Mouse (Mus musculus) layer of hippocampus, postnatal 36 days (tissue): ENCODE measurements at regions not wholly inside any gene's neighbourhood (a gene's known extent, or its start where the extent isn't known, plus 50 kb on each side); places are given as distances from the start of the nearest gene placed in this dataset.

ENCODE experiments used
- DNase-seq, 2 experiments: peaks; one replicate each; pipeline ENCODE4 v3.0.0; 2022

DNA sequence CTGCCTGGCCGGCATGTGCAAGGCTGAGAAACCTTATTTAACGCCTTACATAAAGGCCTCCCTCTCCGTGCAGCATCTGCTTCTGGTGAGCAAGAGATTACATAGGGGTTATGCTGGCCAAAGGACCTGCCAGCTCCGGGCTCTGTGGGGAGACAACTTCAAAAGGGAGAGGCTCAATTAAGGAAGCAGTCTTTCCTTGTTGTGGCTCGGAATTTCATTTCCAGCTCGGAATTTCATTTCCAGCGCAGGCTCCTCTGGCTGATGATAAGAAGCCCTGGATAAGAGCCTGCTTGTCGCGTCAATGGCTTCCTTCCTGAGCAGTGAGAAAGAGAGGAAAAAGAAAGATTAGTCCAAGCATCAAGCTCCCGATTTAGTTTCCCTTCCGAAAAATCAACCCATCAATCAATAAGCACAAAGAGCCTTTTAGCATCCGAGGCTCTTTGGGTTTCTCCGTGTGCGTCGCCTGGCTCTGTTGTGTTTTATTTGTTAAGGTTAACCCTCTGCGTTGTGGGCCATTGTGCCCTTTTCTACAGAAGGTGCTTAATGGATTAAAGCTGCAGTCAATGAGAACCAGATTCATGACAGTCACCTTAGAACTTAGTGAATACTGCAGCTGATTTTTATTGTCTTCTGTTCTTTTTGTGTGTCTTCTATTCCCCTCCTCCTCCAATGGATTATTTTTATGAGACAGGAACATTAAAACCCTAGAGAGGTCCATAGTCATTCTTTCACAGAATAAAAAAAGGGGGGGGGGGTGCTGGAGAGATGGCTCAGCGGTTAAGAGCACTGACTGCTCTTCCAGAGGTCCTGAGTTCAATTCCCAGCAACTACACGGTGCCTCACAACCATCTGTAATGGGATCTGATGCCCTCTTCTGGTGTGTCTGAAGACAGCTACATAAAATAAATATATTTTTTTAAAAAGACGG is 218.3 kb downstream of the Myo1b start:
- no peak for DNase-seq

DNA sequence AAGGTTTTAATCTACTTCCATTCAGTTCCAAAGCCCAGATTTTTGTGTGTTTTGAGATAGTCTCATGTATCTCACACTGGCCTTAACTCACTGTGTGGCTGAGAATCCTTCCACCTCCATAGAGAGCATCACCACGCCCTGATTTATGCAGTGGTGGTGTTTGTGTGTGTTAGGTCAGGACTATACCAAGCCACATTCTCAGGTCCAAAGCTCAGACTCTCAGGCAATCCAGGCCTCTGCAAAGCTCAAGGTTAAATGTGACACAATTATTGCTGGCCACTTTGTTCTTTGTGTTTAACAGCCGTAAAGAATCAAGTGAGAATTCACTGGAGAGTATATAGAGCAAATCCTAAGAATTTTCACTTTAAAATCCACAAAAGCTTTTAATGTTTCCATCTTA is 218.2 kb upstream of the Nabp1 start:
- no peak for DNase-seq

DNA sequence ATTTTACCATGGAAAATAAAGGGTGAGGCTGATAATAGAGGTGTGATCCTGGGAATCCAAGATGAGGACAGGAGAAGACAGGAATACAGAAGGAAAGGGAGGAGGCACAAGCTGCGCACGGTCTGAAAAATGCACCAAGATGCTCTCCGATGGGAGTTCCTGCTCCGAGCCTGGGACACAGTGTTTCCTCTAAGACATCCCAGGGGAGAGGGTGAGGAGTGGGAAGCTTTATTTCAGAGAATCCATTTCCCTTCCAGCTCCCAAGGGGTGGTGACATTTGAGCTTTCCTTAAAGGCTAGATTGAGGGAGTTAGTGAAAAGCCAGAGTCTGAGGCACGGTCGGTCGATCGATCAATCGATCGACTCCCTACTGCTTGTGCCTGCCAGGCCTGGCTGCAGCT is 212.7 kb upstream of the Nabp1 start:
- DNase-seq, result no peak

DNA sequence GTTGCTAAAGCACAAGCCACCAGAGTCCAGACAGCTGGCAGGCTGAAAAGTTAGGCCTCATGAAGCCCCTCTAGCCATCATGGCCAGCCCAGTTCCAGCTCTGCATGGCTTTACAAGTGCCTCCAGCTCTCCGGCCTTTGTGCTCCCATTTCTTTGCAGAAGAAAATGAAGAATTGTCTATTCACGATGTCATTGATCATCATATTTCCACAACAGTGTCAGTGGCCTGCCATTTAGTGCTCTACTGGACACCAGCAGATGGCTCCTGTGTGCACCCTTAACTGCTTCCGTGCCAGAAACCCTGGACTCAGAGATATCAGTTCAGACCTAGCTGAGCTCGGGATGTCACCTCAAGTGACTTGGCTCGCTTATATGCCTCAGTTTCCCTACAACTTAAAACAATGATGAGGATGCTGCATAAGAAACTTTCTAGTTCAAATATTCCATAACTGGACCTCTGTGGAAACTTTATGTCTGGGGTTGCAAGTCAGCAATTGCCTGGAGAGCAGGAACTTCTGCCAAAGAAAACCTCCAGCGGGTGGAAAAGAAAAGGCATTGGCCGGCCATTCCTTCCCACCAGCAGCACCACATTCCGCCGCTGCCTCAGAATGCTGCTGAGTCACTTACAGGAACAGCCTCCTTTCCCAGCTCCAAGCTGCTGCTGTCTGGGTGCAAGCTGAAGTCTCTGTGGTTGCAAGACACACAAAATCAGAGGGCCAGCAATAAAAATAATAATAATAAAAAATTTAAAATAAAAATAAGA is 211.4 kb upstream of the Nabp1 start:
- DNase-seq, result no peak

DNA sequence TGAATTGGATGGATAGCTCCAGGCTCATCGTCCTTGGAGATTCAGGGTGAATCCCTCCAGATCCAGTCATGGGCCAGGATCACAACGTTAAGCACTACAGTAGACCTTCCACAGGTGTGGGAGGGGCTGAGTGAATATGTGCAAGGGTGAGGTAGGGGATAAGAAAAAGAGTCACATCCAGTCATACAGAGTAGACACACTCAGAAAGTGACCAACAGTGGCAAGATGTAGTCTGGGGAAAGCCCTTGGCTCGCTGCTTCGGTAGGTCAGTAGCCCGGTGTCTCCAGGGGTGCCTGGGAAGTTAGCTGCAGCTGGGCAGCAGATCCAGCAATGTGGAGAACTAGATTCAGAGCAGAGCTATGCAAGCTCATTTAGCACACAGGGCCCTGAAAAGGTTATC is 210.7 kb upstream of the Nabp1 start:
- DNase-seq, result no peak

DNA sequence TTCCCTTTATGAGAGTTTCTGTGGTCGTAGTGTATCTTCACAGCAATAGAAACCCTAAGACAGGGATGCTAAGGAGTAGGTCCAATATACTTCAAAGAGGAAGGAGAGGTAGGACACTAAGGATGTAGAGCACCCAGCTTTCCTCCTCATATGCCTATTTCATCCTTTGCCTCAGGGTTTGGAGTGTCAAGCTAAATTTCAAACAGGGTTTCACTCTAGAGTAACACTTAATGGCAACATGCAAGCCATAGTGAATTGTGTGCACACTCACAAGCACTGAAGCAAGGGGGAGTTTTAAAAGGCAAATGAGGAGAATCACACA is 210.0 kb upstream of the Nabp1 start:
- DNase-seq, result no peak

DNA sequence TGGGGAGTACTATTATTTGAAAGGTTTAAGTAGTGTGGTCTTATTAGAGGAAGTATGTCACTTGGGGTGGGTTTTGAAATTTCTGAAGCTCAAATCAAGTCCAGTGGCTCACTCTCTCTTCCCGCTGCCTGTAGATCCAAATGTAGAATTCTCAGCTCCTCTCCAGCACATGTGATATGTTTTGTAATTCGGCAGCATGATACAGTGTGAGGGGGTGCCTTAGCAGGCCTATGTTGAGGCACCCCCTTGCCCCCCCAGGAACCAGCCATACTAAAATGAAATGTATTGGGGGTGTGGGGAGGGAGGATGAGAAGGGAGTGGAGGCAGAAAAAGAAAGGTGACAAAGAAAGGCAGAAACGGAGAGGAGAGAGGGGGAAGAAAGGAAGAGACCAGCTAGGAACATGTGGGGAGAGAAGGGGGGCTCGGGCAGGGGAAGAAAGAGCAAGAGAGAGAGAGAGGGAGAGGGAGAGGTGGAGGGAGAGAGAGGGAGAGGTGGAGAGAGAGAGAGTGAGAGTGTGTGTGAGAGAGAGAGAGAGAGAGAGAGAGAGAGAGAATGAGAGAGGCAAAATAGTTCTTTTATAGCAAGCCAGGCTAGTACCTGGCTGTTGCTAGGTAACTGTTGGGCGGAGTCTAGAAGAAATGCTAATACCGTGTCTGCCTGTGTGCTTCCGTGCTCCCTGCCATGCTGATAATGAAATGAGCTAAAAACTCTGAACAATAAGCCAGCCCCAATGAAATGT is 209.4 kb upstream of the Nabp1 start:
- no peak for DNase-seq

DNA sequence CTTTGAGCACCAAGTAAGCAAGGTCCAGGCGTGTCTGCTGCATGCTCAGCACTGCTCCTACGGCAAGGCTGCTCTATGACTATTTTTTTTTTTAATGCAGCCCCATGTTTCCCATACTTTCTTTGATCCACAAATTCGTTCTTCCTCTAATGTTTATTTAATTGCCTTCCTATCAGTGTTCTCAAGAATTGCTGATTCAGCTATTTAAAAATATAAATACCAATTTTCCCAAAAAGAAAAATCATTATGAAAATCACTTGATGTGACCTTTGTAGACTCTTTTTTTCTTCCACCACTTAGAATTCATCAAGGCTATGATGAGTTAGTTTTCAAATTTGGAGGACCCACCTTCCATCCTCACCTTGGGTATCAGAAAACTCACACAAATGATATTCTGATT is 208.5 kb upstream of the Nabp1 start:
- no peak for DNase-seq

DNA sequence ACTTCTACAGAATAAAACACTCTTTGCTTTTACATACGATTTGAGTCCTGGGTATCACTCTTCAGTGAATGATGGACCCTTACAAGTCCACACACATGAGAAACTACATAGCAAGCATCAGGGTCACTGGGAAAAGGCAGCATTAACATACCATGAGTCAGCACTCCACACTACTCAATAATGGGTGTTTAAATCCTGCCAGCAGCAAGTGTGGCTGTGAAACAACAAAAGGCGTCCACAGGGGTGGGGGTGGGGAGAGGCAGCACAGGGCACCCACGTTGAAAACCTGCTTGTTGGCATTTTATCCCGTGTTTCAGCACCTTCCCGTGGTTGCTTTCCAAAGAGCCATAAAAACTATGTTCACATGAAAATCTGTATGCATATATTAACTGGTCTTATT is 204.0 kb upstream of the Nabp1 start:
- DNase-seq, result no peak

DNA sequence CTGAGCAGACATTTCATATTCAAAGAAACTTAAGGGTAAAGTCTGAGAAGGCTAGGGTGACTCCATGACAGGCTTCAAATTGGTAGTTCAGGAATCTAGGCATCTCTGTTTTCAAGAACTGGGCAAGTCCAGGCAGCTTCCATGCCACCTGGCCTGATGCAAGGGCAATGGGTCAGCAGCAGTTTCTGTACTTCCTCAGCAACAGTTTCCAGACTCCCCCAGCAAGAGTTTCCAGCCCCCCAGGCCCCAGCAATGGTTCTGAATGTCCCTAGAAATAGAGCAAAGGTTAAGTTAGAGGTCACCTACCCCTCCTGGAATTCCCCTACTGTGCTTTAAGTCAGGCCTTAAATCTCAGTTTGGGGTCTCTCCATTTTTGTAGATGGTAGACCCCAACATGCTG is 203.6 kb upstream of the Nabp1 start:
- DNase-seq, result no peak

DNA sequence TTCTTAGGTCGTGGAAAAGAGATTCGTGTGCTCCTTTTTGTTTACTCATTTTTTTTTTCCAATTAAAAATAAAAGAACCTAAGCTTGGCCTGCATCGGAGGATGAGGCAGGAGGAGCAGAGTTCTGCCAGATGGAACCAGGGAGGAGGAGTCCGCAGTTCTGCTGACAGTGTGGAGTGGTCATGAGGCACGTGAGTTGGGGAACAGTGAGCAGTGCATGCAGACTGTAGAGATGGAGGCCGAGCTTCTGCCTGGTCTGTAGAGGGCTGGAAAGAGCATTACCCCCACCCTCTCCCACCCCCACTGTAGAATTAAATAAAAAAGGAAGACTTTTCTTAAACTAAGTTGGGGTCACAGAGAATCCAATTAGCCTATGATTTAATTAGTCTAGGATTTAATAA is 202.5 kb upstream of the Nabp1 start:
- DNase-seq, result no peak

DNA sequence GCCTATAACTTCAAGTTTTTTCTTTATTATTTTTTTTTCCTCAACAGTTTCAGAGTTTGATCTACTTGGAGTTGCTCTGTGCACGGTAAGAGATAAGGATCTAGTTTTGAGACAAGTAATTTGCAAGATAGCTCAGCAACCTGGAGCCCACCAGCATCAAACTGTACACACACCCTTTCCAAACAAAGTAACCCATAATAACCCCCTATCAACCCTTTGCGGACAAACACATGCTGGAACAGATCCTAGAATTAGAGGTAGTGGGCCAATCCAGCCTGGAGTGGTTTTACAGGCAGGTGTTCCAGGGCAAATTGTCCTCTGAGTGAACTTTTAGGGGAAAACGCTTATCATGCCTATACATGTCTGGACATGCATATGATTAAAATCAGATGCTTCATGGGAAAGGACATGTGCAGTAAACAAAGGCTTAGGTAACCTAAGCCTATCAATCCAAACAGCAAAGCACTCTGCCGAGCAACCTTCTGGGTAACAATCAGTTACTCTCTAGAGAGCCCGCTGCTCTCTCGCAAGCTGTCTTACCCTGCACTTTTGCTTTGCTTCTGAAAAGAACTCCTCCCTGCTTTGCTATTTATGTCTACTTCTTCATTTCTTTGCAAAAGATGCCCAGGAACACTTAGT is 200.2 kb upstream of the Nabp1 start:
- no peak for DNase-seq

DNA sequence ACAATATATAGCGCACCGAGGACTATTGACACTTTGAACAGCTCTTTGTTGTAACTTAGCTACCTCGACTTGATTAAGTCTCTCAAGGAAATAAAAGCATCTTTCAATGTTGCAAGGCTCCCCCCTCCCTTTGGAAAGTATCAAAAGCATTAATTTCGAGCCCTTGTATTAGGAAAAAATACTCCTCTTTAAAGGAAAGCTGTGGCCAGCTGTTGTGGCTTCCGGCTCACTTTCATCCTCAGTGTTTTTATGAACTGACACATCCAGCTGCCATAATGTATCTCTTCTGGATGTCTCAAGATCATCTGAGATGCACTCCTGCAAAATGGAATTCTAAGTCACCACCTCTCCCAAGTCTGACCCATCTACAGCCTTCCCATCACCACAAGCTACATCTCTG is 199.6 kb upstream of the Nabp1 start:
- DNase-seq, result no peak

DNA sequence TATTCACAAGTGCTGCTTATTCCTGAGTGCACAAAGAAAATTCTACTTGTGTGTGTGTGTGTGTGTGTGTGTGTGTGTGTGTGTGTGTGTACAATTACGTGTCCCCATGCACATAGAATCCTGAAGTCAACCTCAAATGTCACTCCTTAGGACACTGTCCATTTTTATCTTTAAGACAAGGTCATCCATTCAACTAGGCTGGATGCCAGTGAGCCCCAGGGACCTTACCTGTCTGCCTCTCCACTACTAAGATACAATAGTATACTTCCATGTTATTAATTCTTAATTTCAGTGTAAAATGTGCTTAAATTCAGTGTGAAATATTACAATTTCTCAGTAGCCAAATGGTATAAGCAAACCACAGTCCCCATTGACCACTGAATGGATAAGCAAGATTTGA is 193.5 kb upstream of the Nabp1 start:
- no peak for DNase-seq

DNA sequence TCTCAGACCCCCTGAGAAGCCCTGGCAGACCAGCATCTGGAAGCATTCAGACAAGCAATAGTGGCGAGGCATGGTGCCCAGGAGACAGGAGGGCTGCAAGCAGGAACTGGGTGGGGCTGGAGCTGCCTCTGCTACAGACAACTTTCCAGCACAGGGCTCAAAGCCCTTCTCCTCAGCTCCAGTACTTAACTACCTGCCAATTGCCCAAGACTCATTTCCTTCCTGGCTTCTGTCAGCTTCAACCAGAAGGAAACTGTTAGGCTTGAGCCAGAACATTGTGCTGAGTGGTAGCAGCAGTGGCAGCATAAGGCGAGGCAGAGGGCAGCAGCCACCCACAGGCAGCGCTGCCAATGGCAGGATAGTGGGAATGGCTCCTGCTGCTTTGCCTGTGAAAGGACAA is 193.1 kb upstream of the Nabp1 start:
- peak; percentile 31 to 44 for DNase-seq

DNA sequence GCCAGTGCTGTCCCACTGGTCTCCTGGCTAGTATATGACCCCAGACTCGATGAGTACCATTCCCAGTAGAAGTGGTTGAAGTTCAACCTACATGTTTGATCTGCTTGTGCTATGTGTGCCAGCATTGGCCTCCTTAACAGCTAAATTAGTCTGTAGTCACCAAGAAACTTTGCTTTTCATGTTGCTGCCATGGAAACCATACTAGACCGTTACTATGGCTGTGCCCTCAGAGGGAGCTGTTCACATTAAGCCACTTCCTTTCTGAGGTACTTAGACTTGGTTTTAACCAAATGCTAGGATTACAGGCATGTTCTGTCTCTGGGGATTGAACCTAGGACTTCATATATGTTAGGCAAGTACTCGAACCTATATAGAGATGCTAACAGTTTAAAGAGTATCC is 191.8 kb upstream of the Nabp1 start:
- DNase-seq, result no peak

DNA sequence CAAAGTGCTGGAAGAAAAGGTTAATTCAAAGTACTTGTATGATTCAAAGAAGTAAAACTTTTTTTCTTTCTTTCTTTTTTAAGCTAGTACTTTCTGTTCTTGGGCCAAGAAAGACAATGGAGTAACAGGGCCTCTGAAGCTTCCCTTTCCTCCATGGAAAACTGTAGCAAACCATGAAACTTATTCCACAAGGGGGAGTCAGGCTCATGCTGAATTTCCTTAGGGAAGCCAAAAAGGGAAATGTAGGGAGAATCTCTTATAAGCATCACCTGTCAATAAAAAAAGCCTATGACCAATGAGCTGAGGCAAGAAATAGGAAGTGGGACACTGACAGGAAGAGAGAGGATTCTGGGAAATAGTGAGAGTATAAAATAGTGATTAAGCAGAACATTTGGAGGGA is 190.7 kb upstream of the Nabp1 start:
- no peak for DNase-seq

DNA sequence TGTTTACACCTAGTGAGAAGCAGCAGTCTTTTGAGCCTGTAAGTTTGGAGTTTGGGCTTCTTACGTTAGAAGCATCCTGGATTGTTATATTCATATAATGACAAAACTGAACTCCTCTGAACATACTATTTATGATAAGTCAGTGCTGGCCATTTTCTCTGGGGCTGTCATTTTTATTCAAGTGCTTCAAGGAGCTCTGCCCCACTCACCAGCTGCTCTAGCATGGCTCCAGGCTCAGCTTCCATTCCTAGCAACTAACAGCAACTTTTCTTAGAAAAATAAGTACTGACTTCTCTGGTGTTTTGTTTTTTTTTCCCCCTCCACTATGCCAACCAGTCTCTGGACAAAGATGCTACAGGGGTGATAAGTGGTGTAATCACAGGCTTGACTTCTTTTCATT is 182.3 kb upstream of the Nabp1 start:
- no peak for DNase-seq

DNA sequence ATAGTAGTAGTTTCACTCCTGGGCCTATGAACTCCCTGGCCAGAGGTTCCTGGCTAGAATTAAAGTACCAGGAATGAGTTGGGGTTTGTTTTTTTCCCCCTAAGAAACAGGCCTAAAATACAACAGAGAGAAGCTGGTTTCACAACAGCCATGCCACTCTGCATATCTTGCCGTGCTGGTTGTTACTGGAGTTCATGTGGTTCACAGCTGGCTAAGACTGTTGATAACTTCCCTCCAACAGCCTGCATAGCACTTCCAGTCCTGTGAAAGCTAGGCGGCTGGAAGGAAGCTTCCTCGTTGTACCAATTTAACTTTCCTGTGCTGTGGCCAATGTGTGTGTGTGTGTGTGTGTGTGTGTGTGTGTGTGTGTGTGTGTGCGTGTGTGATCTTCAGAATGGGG is 179.0 kb upstream of the Nabp1 start:
- DNase-seq, result no peak

DNA sequence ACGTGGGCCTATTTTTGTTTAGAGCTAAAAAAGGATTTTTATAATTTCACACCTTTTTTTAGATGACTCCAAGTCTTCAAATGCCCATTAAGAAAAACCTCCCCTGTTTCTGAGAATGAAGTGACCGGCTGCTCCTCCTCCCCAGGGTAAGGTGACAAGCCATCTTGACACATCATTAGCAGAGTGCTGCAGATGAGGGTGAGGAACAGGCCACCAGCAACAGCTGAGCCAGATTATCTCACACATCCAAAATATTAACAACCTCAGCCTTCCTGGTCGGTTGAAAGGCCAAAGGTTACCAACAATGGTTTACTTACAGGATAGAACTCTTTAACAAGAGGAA is 172.4 kb upstream of the Nabp1 start:
- no peak for DNase-seq

DNA sequence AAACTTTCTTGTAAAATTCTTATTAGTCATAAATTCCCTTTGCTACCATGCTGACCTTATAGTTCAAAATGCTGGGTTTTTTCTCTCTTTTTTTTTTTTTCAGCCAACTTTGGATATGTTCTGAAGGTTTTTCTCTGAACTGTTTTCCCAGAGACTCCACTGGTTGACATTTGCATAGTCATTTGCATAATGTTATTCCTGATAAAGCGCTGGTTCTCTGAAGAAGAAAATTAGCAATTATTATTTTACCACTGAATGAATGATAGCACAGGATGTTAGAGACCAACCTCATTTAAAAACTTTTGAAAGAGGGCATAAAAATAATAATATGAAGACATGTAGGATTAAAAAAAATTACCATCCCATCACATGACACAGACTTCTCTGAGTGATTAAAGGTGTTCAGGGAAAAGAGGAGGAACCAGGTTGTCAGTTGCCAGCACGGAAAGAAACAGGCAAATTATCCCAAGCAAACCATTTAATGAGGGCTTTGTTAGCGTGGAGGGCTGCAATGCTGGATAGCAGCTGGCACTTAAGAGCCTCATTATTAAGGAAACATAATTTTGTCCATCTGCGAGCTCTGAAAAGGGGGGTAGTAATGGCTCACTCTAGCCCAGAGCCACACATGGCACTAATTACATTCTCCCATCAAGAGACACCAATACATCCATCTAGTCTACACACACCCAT is 171.9 kb upstream of the Nabp1 start:
- DNase-seq, result no peak

DNA sequence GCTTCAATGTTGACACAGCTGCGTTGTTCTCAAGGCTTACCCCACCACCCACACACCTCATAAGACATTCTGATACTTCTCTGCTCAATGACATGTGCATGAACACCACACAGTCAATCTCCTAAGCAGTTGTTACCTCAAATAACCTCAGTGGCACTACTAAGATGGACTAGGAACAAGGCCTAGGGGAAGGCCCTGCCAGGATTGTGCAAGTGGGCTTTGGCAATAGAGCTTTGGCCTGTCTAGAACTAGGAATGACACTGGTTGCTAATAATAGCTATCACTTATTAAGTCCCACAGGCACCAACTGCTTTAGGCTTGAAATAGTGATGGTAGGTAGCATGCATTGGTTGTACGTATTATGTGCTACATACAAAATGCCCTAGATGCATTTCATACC is 169.7 kb upstream of the Nabp1 start:
- no peak for DNase-seq

DNA sequence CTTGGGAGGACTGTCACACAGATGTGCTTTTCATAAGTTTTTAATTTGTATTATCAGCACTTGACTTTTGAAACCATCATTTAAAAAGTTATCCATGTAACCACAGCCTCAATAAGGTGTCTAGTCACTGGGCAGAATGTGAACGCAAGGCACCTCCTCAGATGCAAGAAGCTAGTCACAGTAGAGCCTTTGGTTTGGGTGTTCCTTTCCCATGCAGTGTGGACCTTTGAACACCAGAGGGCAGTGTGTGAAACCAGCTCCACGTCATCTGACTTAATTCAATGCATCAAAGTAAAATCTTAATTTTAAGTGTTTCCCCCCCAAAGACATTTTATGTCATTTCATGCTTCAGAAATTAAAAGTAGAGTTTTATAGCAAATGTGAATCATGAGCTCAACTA is 166.2 kb upstream of the Nabp1 start:
- peak; percentile 63 to 76 for DNase-seq
